Mouse (Mus musculus) thymus, adult 2 months (tissue): Measurements from ENCODE around the gene Dnah8.

Experiments
- CTCF ChIP-seq: fragments of 200-500 bp; IDR thresholded peaks from 2 replicates; pipeline ENCODE4 v1.5.1; 2012; ENCODE audit warnings: mild to moderate bottlenecking, control low read depth, low read length, moderate library complexity, borderline replicate concordance; ENCODE audit not compliant: control insufficient read depth, poor library complexity, insufficient read depth; ENCODE audit errors: extremely low read depth
- POLR2A ChIP-seq: fragments of 200-500 bp; IDR thresholded peaks from 2 replicates; pipeline ENCODE4 v1.6.1; 2012; ENCODE audit warnings: mild to moderate bottlenecking, low read length, control low read depth, moderate library complexity; ENCODE audit not compliant: control insufficient read depth, poor library complexity, insufficient read depth; ENCODE audit errors: extremely low read depth

GRCm38 (mm10) chr17:30663170-30663569 lies 39.0 kb downstream of the Dnah8 start:
- no peak for TF ChIP-seq POLR2A
- no peak for TF ChIP-seq CTCF
